Mouse (Mus musculus) adrenal gland, postnatal 25 days (tissue): Measurements from ENCODE around the gene Prdm1. TPM values are rescaled to one million over a fixed set of nuclear protein-coding genes. Genes with fewer than 3 reads are reported as not detected.

Experiments
- DNase-seq: peaks from one replicate; pipeline ENCODE4 v3.0.0; 2021; ENCODE audit warnings: mixed read lengths
- total RNA-seq: library from RNA; stranded (reverse); gene quantifications from 2 replicates; pipeline ENCODE4 v1.2.3, GENCODE M21; 2021

Prdm1 gene
- total RNA-seq, 1 experiment from 2014 or later: 3.0 TPM

- DNase-seq: no peak
Observed at GRCm38 (mm10) chr10:44418901-44419300, 109.4 kb downstream of the Prdm1 start.

GRCm38 (mm10) chr10:44415576-44415975 lies 112.7 kb downstream of the Prdm1 start:
- DNase-seq: no peak

GRCm38 (mm10) chr10:44409958-44410357 lies 118.3 kb downstream of the Prdm1 start:
- DNase-seq: no peak

- DNase-seq: no peak
Observed at GRCm38 (mm10) chr10:44409054-44409453, 119.2 kb downstream of the Prdm1 start.

GRCm38 (mm10) chr10:44403415-44403814 lies 124.9 kb downstream of the Prdm1 start:
- no peak for DNase-seq

- no peak for DNase-seq
Observed at GRCm38 (mm10) chr10:44401600-44401999, 126.7 kb downstream of the Prdm1 start.

GRCm38 (mm10) chr10:44400602-44401001 lies 127.7 kb downstream of the Prdm1 start:
- DNase-seq: no peak

GRCm38 (mm10) chr10:44400119-44400518 lies 128.2 kb downstream of the Prdm1 start:
- no peak for DNase-seq

GRCm38 (mm10) chr10:44392855-44393254 lies 135.4 kb downstream of the Prdm1 start:
- DNase-seq: no peak

- DNase-seq: no peak
Observed at GRCm38 (mm10) chr10:44391509-44392290, 136.6 kb downstream of the Prdm1 start.

GRCm38 (mm10) chr10:44390286-44390685 lies 138.0 kb downstream of the Prdm1 start:
- no peak for DNase-seq

- DNase-seq: no peak
Observed at GRCm38 (mm10) chr10:44388706-44389233, 139.5 kb downstream of the Prdm1 start.
